Mouse (Mus musculus): Measurements from ENCODE around the gene Hes7.

DNA sequence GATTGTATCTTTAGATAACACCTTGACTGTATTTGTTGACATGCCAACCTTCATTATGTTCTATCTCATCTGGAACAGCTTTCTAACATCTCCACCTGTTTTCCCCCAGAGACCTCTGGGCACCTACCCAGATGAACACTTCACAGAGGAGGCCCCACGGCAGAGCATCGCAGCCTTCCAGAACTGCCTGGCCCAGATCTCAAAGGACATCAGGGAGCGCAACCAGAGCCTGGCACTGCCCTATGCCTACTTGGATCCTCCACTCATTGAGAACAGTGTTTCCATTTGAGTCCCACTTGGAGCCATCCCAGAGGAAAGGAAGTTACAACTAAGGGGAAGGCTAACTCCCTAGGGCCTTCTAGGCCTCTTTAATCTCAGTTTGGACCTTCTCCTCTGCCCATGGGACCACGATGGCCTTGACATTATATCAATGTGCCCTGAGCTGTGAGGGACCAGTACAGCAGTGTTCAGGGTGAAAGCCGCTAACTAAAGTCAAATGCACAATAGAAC, 28.3 kb downstream of the Hes7 start:
- no peak for TF ChIP-seq POLR2A (IDR thresholded peaks at IDR 0.05; ENCODE audit: low read depth, low read length)
- no peak for TF ChIP-seq CTCF (IDR thresholded peaks at IDR 0.05; ENCODE audit: borderline replicate concordance, insufficient read depth, low read length)

Measured in embryonic fibroblast, embryonic 13.5 days (primary cell).